Mouse (Mus musculus) lung, postnatal 14 days (tissue): ENCODE measurements around the gene Txlnb.

Experiments used
- DNase-seq: peaks from one replicate; pipeline ENCODE4 v3.0.0; 2021

Txlnb gene

GRCm38 (mm10) chr10:17829205-17829604, 33.2 kb downstream of the Txlnb start:
- no peak for DNase-seq

GRCm38 (mm10) chr10:17831041-17831440, 35.0 kb downstream of the Txlnb start:
- DNase-seq, result no peak

- no peak for DNase-seq
These were observed 39.0 kb downstream of the Txlnb start for GRCm38 (mm10) chr10:17835031-17835430.

GRCm38 (mm10) chr10:17836275-17836674, 40.2 kb downstream of the Txlnb start:
- DNase-seq, result no peak

GRCm38 (mm10) chr10:17842030-17842429, 46.0 kb downstream of the Txlnb start:
- no peak for DNase-seq

- no peak for DNase-seq
These were observed 48.9 kb downstream of the Txlnb start for GRCm38 (mm10) chr10:17844781-17845537.

GRCm38 (mm10) chr10:17857647-17858261, 61.7 kb downstream of the Txlnb start:
- no peak for DNase-seq

- DNase-seq, result no peak
These were observed 64.9 kb downstream of the Txlnb start for GRCm38 (mm10) chr10:17860701-17861480.

- peak; percentile 67 for DNase-seq
These were observed 74.0 kb downstream of the Txlnb start for GRCm38 (mm10) chr10:17869822-17870662.

GRCm38 (mm10) chr10:17878002-17878919, 82.2 kb downstream of the Txlnb start:
- no peak for DNase-seq

GRCm38 (mm10) chr10:17880038-17880437, 84.0 kb downstream of the Txlnb start:
- no peak for DNase-seq

- no peak for DNase-seq
These were observed 84.7 kb downstream of the Txlnb start for GRCm38 (mm10) chr10:17880724-17881123.
